In the genomic region with DNA sequence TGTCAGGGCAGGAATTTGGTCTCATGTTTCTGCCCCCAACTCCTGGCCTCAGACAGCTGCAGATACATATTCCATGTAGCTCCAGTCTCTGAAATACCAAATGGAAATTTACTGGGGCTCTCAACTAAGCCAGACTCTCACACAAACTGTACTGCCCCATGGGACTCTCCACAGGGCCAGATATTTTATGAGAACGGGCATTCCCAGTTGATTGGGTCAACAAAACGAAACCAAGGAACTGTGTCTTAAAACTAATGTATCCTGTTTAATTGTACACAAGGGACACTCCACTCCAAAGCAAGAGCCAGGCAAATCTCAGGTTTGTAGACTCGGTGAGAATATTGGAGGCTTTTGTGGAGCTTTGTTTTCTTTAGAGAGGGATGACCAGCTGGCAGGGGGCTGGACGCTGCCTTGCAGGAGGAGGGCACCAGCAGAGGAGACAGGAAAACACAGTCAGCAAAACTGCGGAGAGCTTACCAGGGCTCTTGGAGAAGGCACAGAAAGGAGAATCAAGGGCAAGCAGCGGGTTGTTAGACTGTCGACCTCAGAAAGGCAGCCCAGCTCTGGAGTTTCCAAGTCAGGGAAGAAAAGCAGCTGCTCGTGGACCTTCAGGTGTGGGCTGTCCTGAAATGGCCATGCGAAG, we compare ENCODE assay signal across 7 mouse cellular contexts. TPM values are rescaled to one million over a fixed set of nuclear protein-coding genes. Genes with fewer than 3 reads are reported as not detected.
DNase-seq lines count a peak whose midpoint lies in the region; ATAC-seq and TF ChIP-seq lines count a peak whose summit lies in the region.

No protein-coding gene starts in this region.

- peak; percentile 65 for DNase-seq in adrenal gland, postnatal 10 days
- DNase-seq in cerebellum, adult 9-11 months, result peak; percentile 63
- peak; percentile 72 to 78 for DNase-seq in heart, adult 2 months
- DNase-seq in kidney, adult 18-20 months, result peak; percentile 73
- peak; percentile 33 for DNase-seq in ovary, postnatal 10 days (ENCODE audit: low spot score)
- no peak for DNase-seq in natural killer cell, adult 2 months (ENCODE audit: low spot score in 2 of 2)

- TF ChIP-seq POLR2A in heart, adult 2 months (IDR thresholded peaks at IDR 0.05; ENCODE audit: insufficient read depth, low read depth, low read length), result peak; percentile 61; the same call in 1 of the 2 replicates

- peak overlapping the region; percentile 63 for H3K9ac ChIP-seq in heart, adult 2 months (ENCODE audit: low read depth, low read length)
- H3K9ac ChIP-seq in lung, embryonic 15.5 days, result peak overlapping the region; percentile 25

- TF ChIP-seq CTCF in heart, adult 2 months (IDR thresholded peaks at IDR 0.05), result no peak

- peak overlapping the region; percentile 43 for H3K4me2 ChIP-seq in lung, embryonic 15.5 days

- H3K27ac ChIP-seq in heart, adult 2 months, result peak overlapping the region; percentile 96
- H3K27ac ChIP-seq in lung, embryonic 15.5 days, result peak overlapping the region; percentile 83

- H3K4me3 ChIP-seq in heart, adult 2 months, result peak overlapping the region; percentile 46
- H3K4me3 ChIP-seq in lung, embryonic 15.5 days, result peak overlapping the region; percentile 8; the same call in 1 of the 2 replicates

- no peaks in the 10 kb centered on the region for H3K27me3 ChIP-seq in heart, adult 2 months (ENCODE audit: control insufficient read depth, insufficient read depth, low read length)
- no peaks in the 10 kb centered on the region for H3K27me3 ChIP-seq in lung, embryonic 15.5 days

- no peaks in the 10 kb centered on the region for H3K9me3 ChIP-seq in lung, embryonic 15.5 days

- H3K36me3 ChIP-seq in heart, adult 2 months (ENCODE audit: control insufficient read depth, insufficient read depth, low read length), result peaks cover 11% of the 10 kb centered on the region
- H3K36me3 ChIP-seq in lung, embryonic 15.5 days, result no peaks in the 10 kb centered on the region

- intact Hi-C loops in heart, adult 2 months (cut with DNase I), result no loop called here

- peak; percentile 36; the same call in 1 of the 2 replicates for ATAC-seq in lung, embryonic 15.5 days (ENCODE audit: borderline replicate concordance, extremely low read depth, low FRiP score, low TSS enrichment)

- 0 out of 2 replicates have a peak, but pooled peaks have one; percentile 37 for TF ChIP-seq EP300 in heart, adult 2 months (IDR thresholded peaks at IDR 0.05; ENCODE audit: insufficient read depth, low read depth, low read length)

- peaks cover 39% of the 10 kb centered on the region for H3K4me1 ChIP-seq in heart, adult 2 months (ENCODE audit: control insufficient read depth, insufficient read depth, low read length)
- peaks cover 39% of the 10 kb centered on the region for H3K4me1 ChIP-seq in lung, embryonic 15.5 days

- no peaks in the 10 kb centered on the region for H3K79me2 ChIP-seq in heart, adult 2 months (replicated peaks; ENCODE audit: control insufficient read depth, insufficient read depth, low read length)

- 7% methylated on average over 9 of the region's 9 CpGs for WGBS in heart, adult 2 months
- WGBS in lung, embryonic 15.5 days, result 17% methylated on average over 9 of the region's 9 CpGs

RNA-seq across cellular contexts. Expression of a gene that starts 42.1 kb away (rescaled TPM):
- 10 to 100 TPM; 15.3 to 17.7 TPM for total RNA-seq in adrenal gland, postnatal 10 days (2021)
- 10 to 100 TPM in 1 of 2 experiments, 1 to 10 TPM in 1; 8.9 to 11.0 TPM for total RNA-seq in heart, adult 2 months (2021)
- polyA plus RNA-seq in heart, adult 2 months (2012; rRNA removed), result 8.6 and 10.7 TPM in 2 replicates
- 20.9 and 22.1 TPM in 2 replicates for polyA plus RNA-seq in lung, embryonic 15.5 days (2015; fragmentation: Nextera tagmentation; extraction: Ambion mirVana)

RNA-seq across cellular contexts. Expression of a gene that starts 45.8 kb away (rescaled TPM):
- total RNA-seq in adrenal gland, postnatal 10 days (2021), result 100 to 1,000 TPM; 233 to 243 TPM
- total RNA-seq in heart, adult 2 months (2021), result 100 to 1,000 TPM; 155 to 164 TPM
- polyA plus RNA-seq in heart, adult 2 months (2012; rRNA removed), result 72.9 and 85.8 TPM in 2 replicates
- polyA plus RNA-seq in lung, embryonic 15.5 days (2015; fragmentation: Nextera tagmentation; extraction: Ambion mirVana), result 554 and 556 TPM in 2 replicates

RNA-seq across cellular contexts. Expression of a gene that starts 53.9 kb away (rescaled TPM):
- under 1 TPM in 1 of 2 experiments, not detected in 1; 0.85 TPM for total RNA-seq in adrenal gland, postnatal 10 days (2021)
- total RNA-seq in heart, adult 2 months (2021), result not detected
- not detected in 2 replicates for polyA plus RNA-seq in heart, adult 2 months (2012; rRNA removed)
- 1.3 TPM in 1 of 2 replicates, not detected in the other for polyA plus RNA-seq in lung, embryonic 15.5 days (2015; fragmentation: Nextera tagmentation; extraction: Ambion mirVana)

Comparison
In these comparisons a context has a peak if more than half of its experiments do, and no peak if none do; other contexts are left out.
1. DNase-seq: peak in adrenal gland, postnatal 10 days (single experiment), cerebellum, adult 9-11 months (single experiment), heart, adult 2 months (2 of 2), kidney, adult 18-20 months (single experiment) and ovary, postnatal 10 days (single experiment); none in natural killer cell, adult 2 months (0 of 2).